Mouse (Mus musculus) ES-Bruce4 (cell line): ENCODE data around the gene Kcnip1.

Source experiments
- CTCF ChIP-seq: IDR thresholded peaks from one replicate; pipeline ENCODE4 v1.8.1; 2011; ENCODE audit warnings: low read depth, low read length
- EP300 ChIP-seq: IDR thresholded peaks from 2 replicates; pipeline ENCODE4 v1.6.1; 2011; ENCODE audit warnings: low read depth, low read length; ENCODE audit not compliant: insufficient read depth
- POLR2A ChIP-seq: IDR thresholded peaks from one replicate; pipeline ENCODE4 v1.8.1; 2011; ENCODE audit warnings: low read length; ENCODE audit not compliant: insufficient read depth

DNA sequence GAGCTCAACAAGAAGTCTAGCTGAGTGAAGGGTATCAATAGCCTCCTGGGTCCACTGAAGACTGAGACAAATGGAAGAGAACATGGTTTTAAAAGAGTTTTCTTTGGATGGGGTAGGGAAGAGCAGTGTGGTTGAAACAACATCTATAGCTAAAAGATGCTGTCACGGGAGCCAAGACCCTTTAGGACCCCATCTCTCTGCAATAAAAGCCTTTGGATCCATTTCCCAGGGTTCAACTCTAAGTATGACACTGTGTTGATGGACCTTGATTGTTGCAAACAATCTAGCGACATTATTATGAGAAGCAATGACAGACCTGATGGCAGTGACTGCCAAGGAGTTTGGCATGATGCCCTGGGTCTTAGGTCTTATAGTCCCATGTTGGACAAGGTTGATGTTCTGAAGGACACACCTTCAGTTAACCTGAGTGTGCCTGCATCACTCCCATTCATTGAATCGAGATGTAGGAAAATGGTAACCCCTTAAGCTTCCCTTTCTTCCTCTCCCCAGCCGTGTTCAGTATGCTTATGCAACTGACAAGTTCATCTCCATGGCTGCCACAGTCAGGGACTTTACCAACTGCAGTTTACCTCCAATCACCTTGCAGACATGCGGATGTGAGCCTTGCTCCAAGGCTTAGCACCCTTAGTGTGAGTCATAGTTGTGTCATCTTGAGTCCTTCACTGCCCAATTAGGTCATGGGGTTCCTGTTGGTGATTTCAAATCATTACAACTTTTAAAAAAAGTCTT is 43.1 kb upstream of the Kcnip1 start:
- TF ChIP-seq POLR2A (no peak), CTCF (no peak), EP300 (no peak)
